Mouse (Mus musculus) gastrocnemius, postnatal 10 days (tissue): ENCODE measurements around the gene Tbc1d9b. TPM values are rescaled to one million over a fixed set of nuclear protein-coding genes. Genes with fewer than 3 reads are reported as not detected.
"Not testable (repeated sequence)": the region's sequence is repeated elsewhere in the genome, so short reads cannot be mapped to it uniquely, and the experiment has no call there.

Experiments used
- DNase-seq: peaks from one replicate; pipeline ENCODE4 v3.0.0; 2021; ENCODE audit warnings: mixed read lengths
- total RNA-seq, 2 experiments: library from RNA; stranded (reverse); gene quantifications; 2 replicates each; pipeline ENCODE4 v1.2.3; 2021

The Tbc1d9b gene
- total RNA-seq, 2 experiments from 2014 or later: 23.2 to 30.1 TPM

GRCm38 (mm10) chr11:50138206-50138822 is 7.1 kb downstream of the Tbc1d9b start:
- no peak for DNase-seq

DNA sequence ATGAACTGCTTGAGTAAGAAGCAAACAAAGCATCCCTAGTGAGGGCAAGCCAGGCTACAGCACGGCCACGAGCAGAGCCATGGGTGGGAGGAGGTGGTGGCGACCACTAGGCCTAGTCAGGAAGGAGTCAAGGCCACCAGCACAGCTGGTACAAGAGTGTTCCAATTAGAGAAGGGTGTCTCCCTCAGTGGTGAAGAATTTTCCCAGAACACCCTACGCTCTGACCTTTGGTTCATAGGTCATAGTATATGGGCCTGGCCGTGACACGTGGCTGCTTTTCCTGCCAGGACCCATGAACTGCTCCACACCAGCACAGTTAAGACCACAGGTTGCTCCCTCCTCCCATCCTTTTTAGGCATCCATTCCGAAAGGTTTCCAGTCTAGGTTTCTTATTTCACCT is 8.4 kb downstream of the Tbc1d9b start:
- DNase-seq: no peak

DNA sequence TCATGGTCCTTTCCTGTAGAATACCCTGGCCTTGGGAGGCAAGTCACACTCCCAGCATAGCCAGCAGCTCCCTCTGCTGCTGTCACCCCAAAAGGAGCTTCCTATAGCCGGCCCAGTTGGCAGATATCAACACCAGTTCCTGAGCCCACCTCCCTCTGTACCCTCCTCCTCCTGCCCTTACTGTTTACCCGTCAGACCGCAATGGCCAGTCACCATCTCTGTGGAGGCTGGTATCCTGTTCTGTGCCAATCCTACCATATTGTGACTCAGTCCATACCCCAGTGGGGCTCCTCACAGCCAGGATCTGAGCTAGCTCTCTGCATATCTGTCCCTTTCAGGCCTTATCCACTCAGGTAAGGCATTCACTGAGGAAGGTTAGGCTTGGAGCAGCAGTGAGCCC is 14.3 kb downstream of the Tbc1d9b start:
- no peak for DNase-seq

DNA sequence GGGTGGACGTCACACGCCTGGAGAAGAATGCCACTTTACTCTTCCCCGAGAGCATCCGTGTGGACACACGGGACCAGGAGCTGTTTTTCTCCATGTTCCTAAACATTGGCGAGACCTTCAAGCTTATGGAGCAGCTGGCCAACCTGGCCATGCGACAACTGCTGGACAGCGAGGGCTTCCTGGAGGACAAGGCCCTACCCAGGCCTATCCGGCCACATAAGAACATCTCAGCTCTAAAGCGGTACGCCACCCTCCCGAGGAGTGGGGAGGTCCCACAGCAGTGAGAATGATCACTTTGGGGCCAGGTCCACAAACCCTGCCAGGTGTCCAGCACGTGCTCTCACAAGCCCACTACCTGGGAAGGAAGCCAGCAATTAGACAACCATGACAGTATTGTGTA is 14.9 kb downstream of the Tbc1d9b start:
- no peak for DNase-seq

DNA sequence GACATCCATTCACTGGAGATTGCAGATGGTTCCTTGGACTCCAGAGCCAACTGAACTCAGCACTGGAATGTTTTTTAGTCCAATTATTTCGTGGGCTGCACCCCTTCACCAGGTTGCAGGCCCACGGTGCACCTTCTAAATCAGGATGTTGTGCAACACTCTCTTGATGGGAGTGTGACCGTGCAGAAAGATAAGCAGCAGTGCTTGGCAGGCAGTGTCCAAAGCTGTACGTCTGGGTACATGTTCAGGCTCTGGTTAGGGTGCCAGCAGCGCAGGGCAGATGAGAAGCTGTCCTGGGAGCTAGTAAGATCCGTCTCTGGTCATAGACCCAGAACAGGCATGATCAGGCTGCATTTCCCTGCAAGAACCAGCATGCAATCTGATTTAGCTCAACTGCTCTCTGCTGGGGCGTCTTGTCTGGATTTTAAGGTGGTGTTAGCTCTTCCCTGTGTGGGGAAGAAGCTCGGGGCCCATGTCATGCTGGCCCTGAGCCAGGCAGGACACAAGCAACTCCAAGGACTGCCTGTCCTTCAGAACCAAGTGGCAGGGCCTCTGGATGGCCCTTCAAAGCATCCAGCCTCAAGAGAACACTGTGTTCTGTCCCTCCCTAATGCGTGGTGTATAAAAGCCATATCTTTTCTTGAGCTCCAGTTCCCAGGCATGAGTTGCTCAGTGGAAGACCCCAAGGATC is 16.2 kb downstream of the Tbc1d9b start:
- no peak for DNase-seq

- no peak for DNase-seq
Observed at GRCm38 (mm10) chr11:50147958-50148476, 16.8 kb downstream of the Tbc1d9b start.

DNA sequence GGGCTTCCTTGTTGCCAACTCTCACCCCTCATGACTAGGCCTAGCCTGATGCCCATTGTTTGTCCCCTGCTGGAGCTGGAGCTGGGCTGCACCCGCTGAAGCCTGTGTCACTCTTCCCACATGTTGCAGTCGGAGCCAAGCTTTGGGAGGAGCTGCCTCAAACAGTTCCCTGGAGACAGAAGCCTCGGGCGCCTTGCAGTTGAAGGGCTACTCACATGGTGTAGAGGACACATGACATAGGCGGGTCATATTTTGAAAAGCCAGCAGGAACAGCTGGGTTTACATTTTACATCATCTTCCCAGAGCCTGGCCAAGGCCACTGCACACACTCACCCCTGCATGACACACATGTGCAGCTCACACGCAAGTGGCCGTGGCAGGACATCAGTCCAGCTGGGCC is 18.0 kb downstream of the Tbc1d9b start:
- DNase-seq: no peak

GRCm38 (mm10) chr11:50149603-50150150 is 18.5 kb downstream of the Tbc1d9b start:
- DNase-seq: no peak

GRCm38 (mm10) chr11:50151374-50151773 is 20.2 kb downstream of the Tbc1d9b start:
- DNase-seq: no peak

DNA sequence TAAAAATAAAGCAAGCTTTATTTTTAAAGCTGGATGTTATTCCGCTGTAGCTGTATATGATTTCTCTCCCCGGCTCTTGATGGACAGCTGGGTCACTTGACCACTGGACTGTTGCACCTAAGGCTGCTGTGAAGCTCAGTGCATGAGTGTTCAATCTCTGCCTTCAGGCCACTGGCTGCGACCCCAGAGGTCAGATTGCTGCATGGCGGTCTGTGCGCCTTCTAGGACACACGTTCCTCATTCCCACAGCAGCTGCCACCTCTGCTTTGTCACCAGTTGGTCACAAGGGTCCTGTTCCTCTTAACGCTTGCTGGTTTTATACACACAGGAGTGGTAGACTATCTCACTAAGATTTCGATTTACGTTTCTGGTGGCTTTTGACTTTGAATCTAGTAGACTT is 23.0 kb downstream of the Tbc1d9b start:
- no peak for DNase-seq

GRCm38 (mm10) chr11:50154777-50155520 is 23.8 kb downstream of the Tbc1d9b start:
- DNase-seq: no peak

- DNase-seq: no peak
Observed at GRCm38 (mm10) chr11:50155785-50156184, 24.6 kb downstream of the Tbc1d9b start.

- DNase-seq: no peak
Observed at GRCm38 (mm10) chr11:50156725-50157258, 25.6 kb downstream of the Tbc1d9b start.

DNA sequence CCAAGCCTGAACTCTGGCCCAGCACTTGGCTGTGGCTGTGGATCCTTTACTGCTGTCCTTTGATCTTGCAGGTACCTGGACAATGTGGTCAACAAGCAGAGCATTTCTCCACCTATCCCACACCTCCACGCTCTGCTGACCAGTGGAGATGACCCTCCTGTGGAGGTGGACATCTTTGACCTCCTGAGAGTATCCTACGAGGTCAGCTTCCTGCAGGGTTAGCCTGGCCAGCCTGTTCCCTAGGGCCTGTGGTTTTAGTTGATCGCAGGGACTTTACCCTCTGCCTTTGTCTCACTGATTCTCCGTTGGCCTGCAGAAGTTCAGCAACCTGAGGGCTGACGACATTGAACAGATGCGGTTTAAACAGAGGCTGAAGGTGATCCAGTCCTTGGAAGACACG is 27.1 kb downstream of the Tbc1d9b start:
- DNase-seq: no peak

DNA sequence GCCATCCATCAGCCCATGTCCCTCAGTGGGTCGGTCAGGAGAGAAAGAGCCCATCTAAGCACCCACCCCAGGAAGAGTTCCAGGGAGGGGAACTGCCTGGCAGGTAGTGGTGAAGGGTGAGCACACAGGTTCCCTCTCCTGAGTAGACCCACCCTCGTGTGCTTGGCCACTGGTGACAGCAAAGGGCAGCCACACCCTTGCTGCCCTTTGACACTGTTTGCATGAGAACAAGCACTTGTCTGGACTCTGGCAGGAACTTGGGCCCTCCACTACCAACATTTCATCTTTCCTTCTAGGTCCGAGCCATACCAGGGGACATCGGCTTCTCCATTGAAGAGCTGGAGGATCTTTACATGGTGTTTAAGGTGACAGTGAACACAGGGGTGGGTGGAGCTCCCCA is 28.2 kb downstream of the Tbc1d9b start:
- no peak for DNase-seq

DNA sequence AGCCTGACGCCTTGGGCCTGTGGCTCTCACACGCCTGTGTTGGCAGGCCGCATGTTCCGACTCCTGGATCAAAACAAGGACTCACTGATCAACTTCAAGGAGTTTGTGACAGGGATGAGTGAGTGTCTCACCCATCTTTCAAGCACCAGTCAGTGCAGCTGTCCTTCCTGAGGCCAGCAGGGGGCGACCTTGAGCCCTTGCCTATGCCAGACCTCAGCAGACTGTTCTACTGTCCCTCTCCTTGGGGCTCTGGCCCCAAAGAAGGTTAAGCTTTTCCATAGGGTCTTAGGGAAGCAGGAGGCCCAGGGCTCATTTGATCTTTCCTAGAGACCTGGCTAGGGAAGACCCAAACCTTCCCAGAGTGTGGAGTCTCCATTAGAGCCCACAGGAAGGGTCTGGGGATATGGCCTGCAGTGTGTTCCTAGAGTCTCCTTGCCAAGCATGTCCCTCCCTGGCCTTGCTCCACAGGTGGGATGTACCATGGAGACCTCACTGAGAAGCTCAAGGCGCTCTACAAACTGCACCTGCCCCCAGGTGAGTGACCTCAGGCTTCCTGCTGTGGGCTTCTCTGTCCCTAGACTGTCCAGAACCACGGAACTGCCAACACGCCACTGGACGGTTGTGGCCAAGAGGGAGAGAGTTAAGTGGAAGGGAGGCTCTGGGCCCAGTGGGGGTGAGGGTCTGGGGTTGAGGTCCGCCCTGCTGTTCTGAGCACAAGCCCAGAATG is 30.5 kb downstream of the Tbc1d9b start:
- peak; percentile 68 for DNase-seq

DNA sequence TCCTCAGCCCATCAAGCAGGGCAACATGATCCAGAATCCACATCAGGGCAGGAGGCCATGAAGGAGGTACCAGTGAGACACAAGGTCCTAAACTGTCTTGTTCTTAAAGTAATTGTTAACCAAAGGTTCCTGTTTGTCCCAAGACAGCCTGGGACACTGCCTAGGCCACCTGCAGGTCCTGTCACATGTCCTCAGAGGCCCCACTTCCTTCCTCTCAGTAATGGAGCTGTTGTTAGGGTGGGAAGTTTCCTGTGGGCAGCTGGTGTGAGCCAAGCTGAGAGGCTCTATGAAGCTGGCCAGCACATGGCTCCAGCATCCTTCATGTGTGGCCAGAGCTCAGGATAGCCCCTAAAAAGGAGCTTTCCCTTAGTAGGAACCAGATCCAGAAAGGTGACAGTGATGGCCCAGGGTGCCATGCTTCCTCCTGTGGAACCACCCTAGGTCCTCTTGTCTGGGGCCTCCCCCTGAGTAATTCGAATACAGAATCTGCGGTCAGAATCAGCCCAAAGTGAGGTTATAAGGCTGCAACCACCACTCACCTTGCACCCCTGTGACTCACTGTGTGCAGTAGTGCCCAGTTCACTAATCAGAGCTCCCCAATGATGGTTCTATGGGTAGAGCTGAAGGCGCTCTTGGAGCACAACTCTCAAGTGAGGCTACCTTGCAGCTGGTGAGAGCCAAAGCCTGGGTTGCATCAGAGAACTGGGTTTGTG is 31.3 kb downstream of the Tbc1d9b start:
- no peak for DNase-seq

- no peak for DNase-seq
Observed at GRCm38 (mm10) chr11:50168352-50168751, 37.2 kb downstream of the Tbc1d9b start.

GRCm38 (mm10) chr11:50174111-50174729 is 43.0 kb downstream of the Tbc1d9b start, which contains the start of gene Mrnip:
Gene Mrnip, plus strand, starts transcription at chr11:50174444.
- DNase-seq: not testable (repeated sequence)

- peak; percentile 95 for DNase-seq
Observed at GRCm38 (mm10) chr11:50174730-50175187, 43.6 kb downstream of the Tbc1d9b start.

DNA sequence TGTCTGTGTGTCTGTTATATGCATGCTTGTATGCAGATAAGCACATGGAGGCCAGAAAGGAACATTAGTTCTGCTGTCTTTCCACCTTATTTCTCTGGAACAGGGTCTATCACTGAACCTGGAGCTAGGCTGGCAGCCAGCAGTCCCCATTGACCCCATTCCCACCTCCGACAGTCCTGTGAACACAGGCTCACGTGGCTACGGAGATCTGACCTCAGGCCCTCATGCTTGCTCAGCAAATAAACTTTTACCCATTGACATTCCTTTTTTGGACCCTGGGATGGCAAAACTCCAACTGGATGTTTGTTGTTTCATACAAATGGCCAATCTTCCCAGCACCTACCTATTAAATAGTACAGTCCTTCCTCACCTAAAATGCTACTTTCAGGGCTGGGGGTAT is 45.2 kb downstream of the Tbc1d9b start:
- no peak for DNase-seq
